Mouse (Mus musculus) midbrain, embryonic 13.5 days (tissue): Measurements from ENCODE around the gene Rpl18. TPM values are rescaled to one million over a fixed set of nuclear protein-coding genes. Genes with fewer than 3 reads are reported as not detected.

Source experiments
- ATAC-seq: fragments of 200-750 bp; cut with Nextera tagmentation; 2 replicates; pipeline ENCODE4 v1.8.0; 2017; ENCODE audit warnings: mild to moderate bottlenecking, moderate TSS enrichment, moderate library complexity
- H3K27ac ChIP-seq: fragments of 300-500 bp; sonication (generic); 2 replicates; pipeline ENCODE4 v1.5.1; 2015; ENCODE audit warnings: inconsistent platforms, mild to moderate bottlenecking, moderate library complexity
- H3K27me3 ChIP-seq: fragments of 300-500 bp; sonication (generic); 2 replicates; pipeline ENCODE4 v1.6.1; 2015; ENCODE audit warnings: mild to moderate bottlenecking, inconsistent platforms
- H3K36me3 ChIP-seq: fragments of 300-500 bp; sonication (generic); 2 replicates; pipeline ENCODE4 v1.6.1; 2015; ENCODE audit warnings: mild to moderate bottlenecking, inconsistent platforms
- H3K4me1 ChIP-seq: fragments of 300-500 bp; sonication (generic); replicated peaks from 2 replicates; pipeline ENCODE4 v1.6.1; 2015; ENCODE audit warnings: inconsistent platforms
- H3K4me2 ChIP-seq: fragments of 300-500 bp; sonication (generic); replicated peaks from 2 replicates; pipeline ENCODE4 v1.6.1; 2015; ENCODE audit warnings: moderate library complexity, mild to moderate bottlenecking, inconsistent platforms
- H3K4me3 ChIP-seq: fragments of 300-500 bp; sonication (generic); replicated peaks from 2 replicates; pipeline ENCODE4 v1.5.1; 2015; ENCODE audit warnings: mild to moderate bottlenecking, inconsistent platforms
- H3K9ac ChIP-seq: fragments of 300-500 bp; sonication (generic); replicated peaks from 2 replicates; pipeline ENCODE4 v1.6.1; 2015; ENCODE audit warnings: mild to moderate bottlenecking, inconsistent platforms
- H3K9me3 ChIP-seq: fragments of 300-500 bp; sonication (generic); 2 replicates; pipeline ENCODE4 v1.6.1; 2016; ENCODE audit warnings: mild to moderate bottlenecking, inconsistent platforms
- WGBS: fragments of 180-500 bp; shearing (Covaris S2); methylation state at CpG from one replicate; pipeline ENCODE4 v1.1.7; 2015; 5-methylcytosine and 5-hydroxymethylcytosine counted together
- polyA plus RNA-seq: library from polyadenylated mRNA; unstranded; fragments of >200 nt; fragmentation: Nextera tagmentation; extraction: Ambion mirVana; gene quantifications from 2 replicates; pipeline ENCODE4 v1.2.1, GENCODE M21; 2015

Gene Rpl18
- polyA plus RNA-seq = 643 and 684 TPM in 2 replicates

GRCm38 (mm10) chr7:45715090-45715708 lies at the start of gene Rpl18:
Rpl18 (plus strand) TSS chr7:45715457.
- Histone ChIP-seq H3K27me3 (no peaks in the 10 kb centered on the region), H3K4me3 (peak within 1 kb of the TSS; percentile 82), H3K9ac (peak within 1 kb of the TSS; percentile 91), H3K27ac (peak within 1 kb of the TSS; percentile 83), H3K4me1 (peaks cover 59% of the 10 kb centered on the region), H3K36me3 (peaks cover 46% of the 10 kb centered on the region), H3K9me3 (no peaks in the 10 kb centered on the region), H3K4me2 (peak within 1 kb of the TSS; percentile 81)
- 8% methylated on average over 34 of the region's 34 CpGs for WGBS
- peak; percentile 92 for ATAC-seq

- Histone ChIP-seq H3K4me2 (no peak within 1 kb of the TSS), H3K27ac (no peak within 1 kb of the TSS), H3K9me3 (no peaks in the 10 kb centered on the region), H3K4me3 (no peak within 1 kb of the TSS), H3K4me1 (no peaks in the 10 kb centered on the region), H3K36me3 (no peaks in the 10 kb centered on the region), H3K27me3 (no peaks in the 10 kb centered on the region), H3K9ac (no peak within 1 kb of the TSS)
- WGBS = 86% methylated on average over 7 of the region's 7 CpGs
- no peak for ATAC-seq
Observed at GRCm38 (mm10) chr7:45666161-45666560, 49.1 kb upstream of the Rpl18 start, which contains the start of gene Fut2. Fut2 (minus strand) TSS chr7:45666394.

- no peak overlapping the region for H3K27ac ChIP-seq
- H3K36me3 ChIP-seq = no peaks in the 10 kb centered on the region
- H3K4me2 ChIP-seq = no peak overlapping the region
- no peaks in the 10 kb centered on the region for H3K27me3 ChIP-seq
- H3K4me1 ChIP-seq = no peaks in the 10 kb centered on the region
- no peak overlapping the region for H3K4me3 ChIP-seq
- H3K9ac ChIP-seq = no peak overlapping the region
- no peak for ATAC-seq
- WGBS = 75% methylated on average over 14 of the region's 14 CpGs
- no peaks in the 10 kb centered on the region for H3K9me3 ChIP-seq
Observed at GRCm38 (mm10) chr7:45667761-45668160, 47.5 kb upstream of the Rpl18 start.

GRCm38 (mm10) chr7:45668921-45669320 lies 46.3 kb upstream of the Rpl18 start:
- H3K27me3 ChIP-seq = no peaks in the 10 kb centered on the region
- no peaks in the 10 kb centered on the region for H3K4me1 ChIP-seq
- H3K4me3 ChIP-seq = no peak overlapping the region
- no peaks in the 10 kb centered on the region for H3K9me3 ChIP-seq
- no peaks in the 10 kb centered on the region for H3K36me3 ChIP-seq
- no peak overlapping the region for H3K4me2 ChIP-seq
- WGBS = 94% methylated on average over 9 of the region's 9 CpGs
- no peak overlapping the region for H3K27ac ChIP-seq
- H3K9ac ChIP-seq = no peak overlapping the region
- ATAC-seq = no peak

- H3K9ac ChIP-seq = no peak overlapping the region
- H3K9me3 ChIP-seq = no peaks in the 10 kb centered on the region
- 82% methylated on average over 7 of the region's 7 CpGs for WGBS
- no peak overlapping the region for H3K4me3 ChIP-seq
- H3K36me3 ChIP-seq = no peaks in the 10 kb centered on the region
- peaks cover 7% of the 10 kb centered on the region; the same call in 1 of the 2 replicates for H3K4me1 ChIP-seq
- H3K4me2 ChIP-seq = no peak overlapping the region
- no peak overlapping the region for H3K27ac ChIP-seq
- ATAC-seq = no peak
- H3K27me3 ChIP-seq = no peaks in the 10 kb centered on the region
Observed at GRCm38 (mm10) chr7:45677627-45678295, 37.5 kb upstream of the Rpl18 start.

GRCm38 (mm10) chr7:45678513-45678912 lies 36.7 kb upstream of the Rpl18 start:
- Histone ChIP-seq H3K9me3 (no peaks in the 10 kb centered on the region), H3K27ac (no peak overlapping the region), H3K4me3 (no peak overlapping the region), H3K4me1 (peaks cover 11% of the 10 kb centered on the region), H3K4me2 (no peak overlapping the region), H3K27me3 (no peaks in the 10 kb centered on the region), H3K36me3 (no peaks in the 10 kb centered on the region), H3K9ac (no peak overlapping the region)
- 94% methylated on average over 14 of the region's 14 CpGs for WGBS
- no peak for ATAC-seq

- H3K9ac ChIP-seq = no peak overlapping the region
- no peaks in the 10 kb centered on the region for H3K9me3 ChIP-seq
- no peak for ATAC-seq
- no peak overlapping the region for H3K4me2 ChIP-seq
- H3K27me3 ChIP-seq = no peaks in the 10 kb centered on the region
- no peak overlapping the region for H3K4me3 ChIP-seq
- WGBS = 49% methylated on average over 14 of the region's 14 CpGs
- H3K27ac ChIP-seq = no peak overlapping the region
- peaks cover 11% of the 10 kb centered on the region for H3K4me1 ChIP-seq
- no peaks in the 10 kb centered on the region for H3K36me3 ChIP-seq
Observed at GRCm38 (mm10) chr7:45679966-45680621, 35.2 kb upstream of the Rpl18 start.

- Histone ChIP-seq H3K4me1 (peaks cover 11% of the 10 kb centered on the region), H3K9ac (no peak overlapping the region), H3K9me3 (no peaks in the 10 kb centered on the region), H3K36me3 (no peaks in the 10 kb centered on the region), H3K27ac (no peak overlapping the region), H3K4me3 (no peak overlapping the region), H3K4me2 (no peak overlapping the region), H3K27me3 (no peaks in the 10 kb centered on the region)
- 86% methylated on average over 8 of the region's 8 CpGs for WGBS
- ATAC-seq = no peak
Observed at GRCm38 (mm10) chr7:45681046-45681736, 34.1 kb upstream of the Rpl18 start.

- peak; percentile 83 for ATAC-seq
Observed at GRCm38 (mm10) chr7:45682144-45683126, 32.8 kb upstream of the Rpl18 start.

GRCm38 (mm10) chr7:45683396-45684050 lies 31.7 kb upstream of the Rpl18 start, which contains the start of gene Ntn5:
Ntn5 (plus strand) TSS chr7:45684022.
- ATAC-seq = no peak
- Histone ChIP-seq H3K9me3 (no peaks in the 10 kb centered on the region), H3K4me1 (peaks cover 11% of the 10 kb centered on the region), H3K27ac (peak within 1 kb of the TSS; percentile 74; the same call in 1 of the 2 replicates), H3K4me3 (0 out of 2 replicates have a peak within 1 kb of the TSS, but pooled peaks have one; percentile 11), H3K4me2 (no peak within 1 kb of the TSS), H3K36me3 (no peaks in the 10 kb centered on the region), H3K27me3 (no peaks in the 10 kb centered on the region), H3K9ac (0 out of 2 replicates have a peak within 1 kb of the TSS, but pooled peaks have one; percentile 46)
- WGBS = 76% methylated on average over 7 of the region's 7 CpGs

More at GRCm38 (mm10) chr7:45682144-45683126, 32.8 kb upstream of the Rpl18 start:
- H3K4me2 ChIP-seq = peak overlapping the region; percentile 43
- H3K9ac ChIP-seq = 0 out of 2 replicates have a peak overlapping the region, but pooled peaks have one; percentile 46
- H3K4me3 ChIP-seq = peak overlapping the region; percentile 11; the same call in 1 of the 2 replicates
- 29% methylated on average over 14 of the region's 14 CpGs for WGBS
- no peaks in the 10 kb centered on the region for H3K36me3 ChIP-seq
- no peaks in the 10 kb centered on the region for H3K27me3 ChIP-seq
- H3K27ac ChIP-seq = peak overlapping the region; percentile 74
- peaks cover 11% of the 10 kb centered on the region for H3K4me1 ChIP-seq
- no peaks in the 10 kb centered on the region for H3K9me3 ChIP-seq
